Mouse (Mus musculus) bone marrow, adult 2 months (tissue): Measurements from ENCODE around the gene Zfp11.
"Not testable (repeated sequence)": the region's sequence is repeated elsewhere in the genome, so short reads cannot be mapped to it uniquely, and the experiment has no call there.

Source experiments
- CTCF ChIP-seq: fragments of 200-500 bp; IDR thresholded peaks from 2 replicates; pipeline ENCODE4 v1.5.1; 2011; ENCODE audit warnings: low read length, control low read depth; ENCODE audit not compliant: control insufficient read depth, insufficient read depth
- POLR2A ChIP-seq: fragments of 200-500 bp; IDR thresholded peaks from 2 replicates; pipeline ENCODE4 v1.6.1; 2011; ENCODE audit warnings: low read depth, mild to moderate bottlenecking, control low read depth, low read length, borderline replicate concordance; ENCODE audit not compliant: control insufficient read depth

- not testable (repeated sequence) for TF ChIP-seq POLR2A, CTCF
These were observed 43.3 kb downstream of the Zfp11 start for GRCm38 (mm10) chr5:129626586-129626985.
